Mouse (Mus musculus) MEL (cell line): ENCODE measurements around the gene Olfr921. TPM values are rescaled to one million over a fixed set of nuclear protein-coding genes. Genes with fewer than 3 reads are reported as not detected.

Experiments
- DNase-seq: peaks from one replicate; pipeline ENCODE4 v3.0.0; 2011; ENCODE audit warnings: low read depth, low spot score
- H3K27ac ChIP-seq: 2 replicates; pipeline ENCODE4 v1.5.1; 2012; ENCODE audit warnings: low read depth, mild to moderate bottlenecking, control low read depth, low read length, moderate library complexity; ENCODE audit not compliant: control insufficient read depth
- H3K27me3 ChIP-seq, 2 experiments: fragments of 150-350 bp in 1 of 2; sonication (generic) in 1 of 2; 2 replicates each; pipeline ENCODE4 v1.6.1; 2012; ENCODE audit warnings: low read length in 2 of 2, mild to moderate bottlenecking in 2 of 2, improper control_type of control experiment in 1 of 2, moderate library complexity in 1 of 2; ENCODE audit not compliant: insufficient read depth in 2 of 2, control insufficient read depth in 1 of 2
- H3K36me3 ChIP-seq, 2 experiments: 2 replicates each; pipeline ENCODE4 v1.6.1; 2012 to 2014; ENCODE audit warnings: low read length in 2 of 2, improper control_type of control experiment in 1 of 2, inconsistent platforms in 1 of 2, mild to moderate bottlenecking in 1 of 2; ENCODE audit not compliant: insufficient read depth in 2 of 2, control insufficient read depth in 1 of 2
- H3K4me1 ChIP-seq, 2 experiments: fragments of 150-350 bp in 1 of 2; sonication (generic) in 1 of 2; 2 replicates each; pipeline ENCODE4 v1.6.1; 2012; ENCODE audit warnings: low read length in 2 of 2, improper control_type of control experiment in 1 of 2, mild to moderate bottlenecking in 1 of 2; ENCODE audit not compliant: insufficient read depth in 2 of 2, control insufficient read depth in 1 of 2
- H3K4me3 ChIP-seq, 2 experiments: fragments of 150-350 bp in 1 of 2; sonication (generic) in 1 of 2; 2 replicates each; pipeline ENCODE4 v1.5.1; 2012; ENCODE audit warnings: low read depth in 2 of 2, low read length in 2 of 2, mild to moderate bottlenecking in 2 of 2, moderate library complexity in 2 of 2, control low read depth in 1 of 2, improper control_type of control experiment in 1 of 2; ENCODE audit not compliant: control insufficient read depth in 1 of 2, insufficient read depth in 1 of 2
- H3K79me2 ChIP-seq: 2 replicates; pipeline ENCODE4 v1.6.1; 2012; ENCODE audit warnings: mild to moderate bottlenecking, low read length, moderate library complexity; ENCODE audit not compliant: control insufficient read depth, poor library complexity, insufficient read depth
- H3K9ac ChIP-seq: 2 replicates; pipeline ENCODE4 v1.6.1; 2012; ENCODE audit warnings: low read depth, mild to moderate bottlenecking, control low read depth, low read length, moderate library complexity; ENCODE audit not compliant: control insufficient read depth, poor library complexity, severe bottlenecking
- H3K9me3 ChIP-seq: fragments of 150-350 bp; sonication (generic); replicated peaks from 2 replicates; pipeline ENCODE4 v1.6.1; 2012; ENCODE audit warnings: mild to moderate bottlenecking, low read length, improper control_type of control experiment, moderate library complexity; ENCODE audit not compliant: insufficient read depth
- BHLHE40 ChIP-seq: IDR thresholded peaks from 2 replicates; pipeline ENCODE4 v1.6.1; 2012; ENCODE audit warnings: low read depth, mild to moderate bottlenecking, inconsistent platforms, low read length, improper control_type of control experiment, borderline replicate concordance
- CHD2 ChIP-seq: IDR thresholded peaks from 2 replicates; pipeline ENCODE4 v1.6.1; 2011; ENCODE audit warnings: low read length, improper control_type of control experiment
- CTCF ChIP-seq, 3 experiments: IDR thresholded peaks in 2 of 3; conservative IDR thresholded peaks in 1 of 3; 2 replicates each; pipeline ENCODE4 v1.5.1; 2011 to 2012; ENCODE audit warnings: low read length in 3 of 3, low read depth in 2 of 3, mild to moderate bottlenecking in 2 of 3, improper control_type of control experiment in 1 of 3, inconsistent platforms in 1 of 3, mixed read lengths in 1 of 3, moderate library complexity in 1 of 3; ENCODE audit not compliant: control insufficient read depth in 1 of 3, insufficient read depth in 1 of 3, poor library complexity in 1 of 3, severe bottlenecking in 1 of 3
- E2F4 ChIP-seq: IDR thresholded peaks from 2 replicates; pipeline ENCODE4 v1.6.1; 2011; ENCODE audit warnings: low read depth, low read length, improper control_type of control experiment, borderline replicate concordance
- ETS1 ChIP-seq: IDR thresholded peaks from 2 replicates; pipeline ENCODE4 v1.6.1; 2012; ENCODE audit warnings: low read depth, mild to moderate bottlenecking, inconsistent platforms, low read length, improper control_type of control experiment, moderate library complexity
- GABPA ChIP-seq: IDR thresholded peaks from 2 replicates; pipeline ENCODE4 v1.6.1; 2012; ENCODE audit warnings: low read depth, mild to moderate bottlenecking, inconsistent platforms, low read length, improper control_type of control experiment, moderate library complexity
- HCFC1 ChIP-seq: IDR thresholded peaks from 2 replicates; pipeline ENCODE4 v1.6.1; 2012; ENCODE audit warnings: low read depth, mild to moderate bottlenecking, inconsistent platforms, low read length, improper control_type of control experiment, moderate library complexity
- KAT2A ChIP-seq: conservative IDR thresholded peaks from 2 replicates; pipeline ENCODE4 v1.6.1; 2012; ENCODE audit warnings: low read depth, low read length, improper control_type of control experiment, inconsistent platforms
- MAZ ChIP-seq: IDR thresholded peaks from 2 replicates; pipeline ENCODE4 v1.6.1; 2012; ENCODE audit warnings: low read depth, mild to moderate bottlenecking, inconsistent platforms, low read length, improper control_type of control experiment
- MEF2A ChIP-seq: IDR thresholded peaks from 2 replicates; pipeline ENCODE4 v1.6.1; 2014; ENCODE audit warnings: low read depth, mild to moderate bottlenecking, inconsistent platforms, low read length, improper control_type of control experiment; ENCODE audit not compliant: poor library complexity, insufficient replicate concordance, severe bottlenecking; ENCODE audit errors: extremely low read depth
- NELFE ChIP-seq: IDR thresholded peaks from 2 replicates; pipeline ENCODE4 v1.6.1; 2011; ENCODE audit warnings: low read depth, low read length, improper control_type of control experiment
- POLR2A ChIP-seq, 2 experiments: IDR thresholded peaks; 2 replicates each; pipeline ENCODE4 v1.6.1; 2011 to 2012; ENCODE audit warnings: low read length in 2 of 2, mild to moderate bottlenecking in 2 of 2, control low read depth in 1 of 2, improper control_type of control experiment in 1 of 2, low read depth in 1 of 2, moderate library complexity in 1 of 2; ENCODE audit not compliant: control insufficient read depth in 1 of 2, insufficient read depth in 1 of 2, poor library complexity in 1 of 2
- POLR2AphosphoS2 ChIP-seq: IDR thresholded peaks from 2 replicates; pipeline ENCODE4 v1.6.1; 2011; ENCODE audit warnings: low read length, improper control_type of control experiment
- POLR2AphosphoS5 ChIP-seq: IDR thresholded peaks from 2 replicates; pipeline ENCODE4 v1.6.1; 2012; ENCODE audit warnings: low read depth, borderline replicate concordance, mild to moderate bottlenecking, inconsistent platforms, low read length, moderate library complexity, mixed read lengths
- RAD21 ChIP-seq: IDR thresholded peaks from 2 replicates; pipeline ENCODE4 v1.6.1; 2011; ENCODE audit warnings: mild to moderate bottlenecking, low read depth, low read length, improper control_type of control experiment
- RCOR1 ChIP-seq: IDR thresholded peaks from 2 replicates; pipeline ENCODE4 v1.6.1; 2012; ENCODE audit warnings: low read depth, mild to moderate bottlenecking, inconsistent platforms, low read length, improper control_type of control experiment
- SMC3 ChIP-seq: IDR thresholded peaks from 2 replicates; pipeline ENCODE4 v1.6.1; 2011; ENCODE audit warnings: low read depth, low read length, improper control_type of control experiment
- TAL1 ChIP-seq: IDR thresholded peaks from 2 replicates; pipeline ENCODE4 v1.6.1; 2012; ENCODE audit warnings: mild to moderate bottlenecking, inconsistent platforms, low read length, moderate library complexity, mixed read lengths
- TBP ChIP-seq: IDR thresholded peaks from 2 replicates; pipeline ENCODE4 v1.8.0; 2011; ENCODE audit warnings: low read depth, low read length, improper control_type of control experiment
- TCF12 ChIP-seq: IDR thresholded peaks from 2 replicates; pipeline ENCODE4 v1.6.1; 2014; ENCODE audit warnings: low read depth, mild to moderate bottlenecking, inconsistent platforms, low read length, improper control_type of control experiment, moderate library complexity
- UBTF ChIP-seq: IDR thresholded peaks from 2 replicates; pipeline ENCODE4 v1.6.1; 2012; ENCODE audit warnings: low read depth, mild to moderate bottlenecking, inconsistent platforms, low read length, improper control_type of control experiment, moderate library complexity, borderline replicate concordance; ENCODE audit not compliant: insufficient read depth
- ZC3H11A ChIP-seq: IDR thresholded peaks from 2 replicates; pipeline ENCODE4 v1.6.1; 2012; ENCODE audit warnings: low read depth, mild to moderate bottlenecking, inconsistent platforms, low read length, improper control_type of control experiment
- ZNF384 ChIP-seq: IDR thresholded peaks from 2 replicates; pipeline ENCODE4 v1.6.1; 2012; ENCODE audit warnings: low read depth, mild to moderate bottlenecking, inconsistent platforms, low read length, improper control_type of control experiment
- polyA plus RNA-seq, 2 experiments: library from polyadenylated mRNA; stranded (reverse) in 1 of 2; unstranded in 1 of 2; fragments of >175 nt in 1 of 2; fragments of >200 nt in 1 of 2; gene quantifications; 2 replicates each; pipeline versions ENCODE4 v1.2.1 to v1.2.4; 2012; ENCODE audit warnings: low replicate concordance in 2 of 2, low read depth in 1 of 2; ENCODE audit not compliant: insufficient read length in 2 of 2, insufficient read depth in 1 of 2, missing spikeins in 1 of 2
- total RNA-seq: library from RNA; depleted of rRNA; stranded (reverse); fragments of 300-350 nt; gene quantifications from 2 replicates; pipeline ENCODE4 v1.2.3, GENCODE M21; 2012

Gene Olfr921
- total and polyA plus RNA-seq, 3 experiments: not detected

DNA sequence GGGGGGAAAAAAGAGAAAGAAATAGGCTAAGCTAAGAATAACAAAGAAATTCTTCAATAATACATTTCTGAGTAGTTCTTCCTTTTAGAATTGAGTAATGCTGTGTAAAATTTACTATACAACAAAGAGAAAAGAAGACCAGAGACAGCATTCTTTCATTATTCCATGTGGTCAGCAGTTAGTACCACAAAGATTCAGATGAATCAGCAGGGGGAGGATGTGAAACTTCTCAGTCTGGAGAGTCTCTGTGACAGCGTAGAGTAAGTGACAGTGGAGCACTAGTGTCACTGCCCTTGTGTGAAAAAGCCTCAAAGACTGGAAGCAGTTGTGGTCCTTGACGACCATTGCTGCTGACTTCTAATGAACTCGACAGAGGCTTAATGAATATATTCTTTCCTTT lies 44.6 kb upstream of the Olfr921 start:
- TF ChIP-seq TCF12 (no peak), MAZ (no peak), HCFC1 (no peak), TAL1 (no peak), ZNF384 (no peak), UBTF (no peak), ZC3H11A (no peak), POLR2AphosphoS5 (no peak), RCOR1 (no peak), KAT2A (no peak), POLR2A (IDR thresholded peaks at IDR 0.05; ENCODE audit: control insufficient read depth in 1 of 2, insufficient read depth in 1 of 2, low read depth in 1 of 2, low read length in 2 of 2, poor library complexity in 1 of 2) (no peak), ETS1 (no peak), TBP (no peak), MEF2A (no peak), BHLHE40 (no peak), CHD2 (no peak), CTCF (IDR thresholded peaks at IDR 0.05 in 2 of 3, conservative IDR thresholded peaks at IDR 0.05 in 1 of 3; ENCODE audit: control insufficient read depth in 1 of 3, insufficient read depth in 1 of 3, low read depth in 2 of 3, low read length in 3 of 3, poor library complexity in 1 of 3, severe bottlenecking in 1 of 3) (no peak), POLR2AphosphoS2 (no peak), SMC3 (no peak), GABPA (no peak)
- Histone ChIP-seq H3K36me3 (peaks cover 0 to 3% of the 10 kb centered on the region in 2 experiments; a peak in 2 of 4 replicates), H3K9me3 (no peaks in the 10 kb centered on the region), H3K9ac (no peak overlapping the region), H3K4me1 (peaks cover 3 to 8% of the 10 kb centered on the region in 2 experiments; a peak in 3 of 4 replicates), H3K79me2 (no peaks in the 10 kb centered on the region), H3K27ac (no peak overlapping the region), H3K4me3 (no peak overlapping the region), H3K27me3 (no peaks in the 10 kb centered on the region)
- DNase-seq: no peak

DNA sequence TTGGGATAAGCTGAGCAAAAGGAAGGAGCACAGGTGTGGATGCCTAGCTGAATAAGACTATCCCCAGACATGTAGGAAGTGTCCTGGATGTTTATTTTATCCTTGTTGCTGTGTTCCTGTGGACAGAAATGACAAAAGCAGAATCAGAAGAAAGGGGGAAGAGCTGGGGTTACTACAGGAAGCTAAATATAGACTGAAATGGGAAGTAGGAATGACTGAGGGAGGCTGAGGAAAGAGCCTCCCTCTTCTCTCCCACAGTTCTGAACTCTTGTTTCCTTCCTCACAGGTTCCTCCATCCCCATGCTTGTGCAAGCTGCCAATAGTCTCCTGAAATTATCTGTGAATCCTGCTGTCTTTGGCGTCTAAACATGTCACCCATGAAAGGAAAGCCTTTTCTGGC lies 31.5 kb upstream of the Olfr921 start:
- Histone ChIP-seq H3K79me2 (no peaks in the 10 kb centered on the region), H3K4me3 (no peak overlapping the region), H3K36me3 (no peaks in the 10 kb centered on the region), H3K4me1 (no peaks in the 10 kb centered on the region), H3K27ac (no peak overlapping the region), H3K9me3 (no peaks in the 10 kb centered on the region), H3K9ac (no peak overlapping the region), H3K27me3 (no peaks in the 10 kb centered on the region)
- DNase-seq: no peak
- TF ChIP-seq GABPA: no peak
- TF ChIP-seq NELFE: no peak
- TF ChIP-seq E2F4: no peak
- TF ChIP-seq POLR2A (IDR thresholded peaks at IDR 0.05; ENCODE audit: control insufficient read depth in 1 of 2, insufficient read depth in 1 of 2, low read depth in 1 of 2, low read length in 2 of 2, poor library complexity in 1 of 2): no peak
- no peak for TF ChIP-seq BHLHE40
- TF ChIP-seq SMC3: no peak
- TF ChIP-seq RAD21: no peak
- no peak for TF ChIP-seq TAL1
- no peak for TF ChIP-seq TCF12
- TF ChIP-seq ZC3H11A: no peak
